Mouse (Mus musculus) heart, postnatal 0 days (tissue): Measurements from ENCODE around the gene Smarce1.

Source experiments
- CTCF ChIP-seq: IDR thresholded peaks from 2 replicates; pipeline ENCODE4 v1.5.1; 2016; ENCODE audit warnings: antibody characterized with exemption, control low read depth, low read depth
- EP300 ChIP-seq: IDR thresholded peaks from 2 replicates; pipeline ENCODE4 v1.6.1; 2016; ENCODE audit warnings: antibody characterized with exemption, low read depth

GRCm38 (mm10) chr11:99211964-99212363 lies 18.9 kb downstream of the Smarce1 start:
- no peak for TF ChIP-seq CTCF
- no peak for TF ChIP-seq EP300
